Mouse (Mus musculus) embryonic fibroblast, embryonic 13.5 days (primary cell): ENCODE measurements at regions not wholly inside any gene's neighbourhood (a gene's known extent, or its start where the extent isn't known, plus 50 kb on each side); places are given as distances from the start of the nearest gene placed in this dataset.

Experiments used
- H3K27ac ChIP-seq: 2 replicates; pipeline ENCODE4 v1.5.1; 2012; ENCODE audit warnings: low read length, control low read depth, inconsistent platforms; ENCODE audit not compliant: insufficient read depth
- H3K4me1 ChIP-seq: 2 replicates; pipeline ENCODE4 v1.6.1; 2011; ENCODE audit warnings: low read length; ENCODE audit not compliant: control insufficient read depth, insufficient read depth
- H3K4me3 ChIP-seq: 2 replicates; pipeline ENCODE4 v1.5.1; 2011; ENCODE audit warnings: mild to moderate bottlenecking, control low read depth, low read length; ENCODE audit not compliant: insufficient read depth
- CTCF ChIP-seq: IDR thresholded peaks from 2 replicates; pipeline ENCODE4 v1.5.1; 2011; ENCODE audit warnings: mild to moderate bottlenecking, control low read depth, low read length, moderate library complexity, borderline replicate concordance; ENCODE audit not compliant: insufficient read depth
- POLR2A ChIP-seq: IDR thresholded peaks from 2 replicates; pipeline ENCODE4 v1.6.1; 2011; ENCODE audit warnings: low read depth, mild to moderate bottlenecking, control low read depth, low read length, moderate library complexity

DNA sequence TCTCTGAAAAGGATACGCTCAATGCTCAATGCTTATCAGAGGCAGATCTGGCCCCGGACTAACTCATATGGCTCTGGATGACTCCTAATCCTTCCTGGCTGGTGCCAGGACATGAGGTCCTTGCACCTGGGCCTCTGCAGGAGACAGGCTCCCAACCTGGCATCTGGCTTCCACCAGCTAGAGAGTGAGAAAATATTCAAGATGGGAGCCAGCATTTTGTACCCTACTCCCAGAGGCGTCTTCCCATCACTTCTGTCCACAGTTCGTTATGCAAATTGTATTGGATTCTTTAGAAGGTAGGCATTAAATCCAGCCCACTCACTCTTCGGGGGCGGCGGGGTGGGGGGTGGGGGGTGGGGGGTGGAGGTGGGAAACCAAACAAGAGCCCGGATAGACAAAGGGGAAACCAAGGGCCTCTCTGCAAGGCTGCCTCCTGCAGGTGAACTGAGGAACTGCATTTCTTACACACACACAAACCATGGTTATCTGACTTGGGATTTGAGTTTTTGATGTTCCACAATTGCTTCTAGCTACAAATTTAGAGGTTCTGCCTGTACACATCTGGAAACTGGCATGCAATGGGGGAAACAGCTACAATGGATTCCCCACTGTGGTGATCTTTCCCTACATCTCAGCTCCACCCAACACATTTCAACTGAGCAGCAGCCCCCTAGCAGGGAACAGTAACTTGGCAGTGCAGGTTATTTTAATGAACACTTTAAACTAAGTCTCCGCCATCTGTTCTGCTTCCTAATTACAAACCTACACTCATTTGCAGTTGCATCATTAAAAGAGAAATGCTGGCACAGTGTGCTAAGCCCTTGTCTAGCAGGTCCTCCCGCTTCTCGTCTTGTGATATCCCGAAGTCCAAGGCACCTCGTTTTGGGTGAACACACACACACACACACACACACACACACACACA, 390.2 kb downstream of the Med10 start:
- no peak for TF ChIP-seq POLR2A
- TF ChIP-seq CTCF = no peak
- Histone ChIP-seq H3K4me1 (no peaks in the 10 kb centered on the region), H3K4me3 (no peak overlapping the region), H3K27ac (no peak overlapping the region)

DNA sequence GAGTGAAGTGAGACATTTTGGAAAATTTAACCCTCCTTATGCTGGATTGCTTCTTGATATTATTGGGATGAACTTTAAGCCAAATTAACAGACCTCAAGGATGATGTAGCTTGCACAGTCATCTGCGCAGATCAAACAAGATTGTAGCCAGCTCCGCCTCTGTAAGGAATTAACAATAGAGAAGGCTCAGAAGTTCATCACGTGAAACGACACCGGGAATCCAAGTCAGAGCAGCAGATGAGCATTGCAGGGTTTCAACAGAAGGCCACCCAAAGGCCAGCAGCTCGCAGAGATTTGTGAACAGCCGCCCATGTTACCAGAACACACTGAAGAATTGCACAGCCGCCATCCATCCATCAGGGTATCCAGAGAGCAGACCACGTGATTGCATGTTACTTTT, 391.1 kb downstream of the Med10 start:
- Histone ChIP-seq H3K4me3 (no peak overlapping the region), H3K4me1 (no peaks in the 10 kb centered on the region), H3K27ac (no peak overlapping the region)
- TF ChIP-seq POLR2A = no peak
- TF ChIP-seq CTCF = no peak

DNA sequence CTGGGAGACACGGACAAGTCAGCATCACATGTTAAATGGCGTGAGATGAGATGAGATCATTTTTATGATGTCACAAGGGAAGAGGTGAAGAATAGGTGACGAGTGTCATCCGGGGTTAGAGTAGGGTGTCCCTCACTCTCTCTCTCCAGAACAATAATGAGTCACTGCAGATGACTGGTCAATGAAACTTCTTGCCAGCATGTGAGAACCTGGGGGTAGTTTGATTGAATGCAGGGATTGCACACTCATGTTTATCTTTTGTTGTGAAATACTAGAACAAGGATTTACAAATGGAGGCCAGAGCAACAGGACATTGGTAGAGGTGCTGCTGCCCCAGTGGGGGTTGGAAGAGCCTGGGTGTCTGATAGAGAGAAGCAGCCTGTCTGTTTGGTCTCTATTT, 393.7 kb downstream of the Med10 start:
- Histone ChIP-seq H3K27ac (no peak overlapping the region), H3K4me3 (no peak overlapping the region), H3K4me1 (no peaks in the 10 kb centered on the region)
- TF ChIP-seq CTCF (no peak), POLR2A (no peak)

DNA sequence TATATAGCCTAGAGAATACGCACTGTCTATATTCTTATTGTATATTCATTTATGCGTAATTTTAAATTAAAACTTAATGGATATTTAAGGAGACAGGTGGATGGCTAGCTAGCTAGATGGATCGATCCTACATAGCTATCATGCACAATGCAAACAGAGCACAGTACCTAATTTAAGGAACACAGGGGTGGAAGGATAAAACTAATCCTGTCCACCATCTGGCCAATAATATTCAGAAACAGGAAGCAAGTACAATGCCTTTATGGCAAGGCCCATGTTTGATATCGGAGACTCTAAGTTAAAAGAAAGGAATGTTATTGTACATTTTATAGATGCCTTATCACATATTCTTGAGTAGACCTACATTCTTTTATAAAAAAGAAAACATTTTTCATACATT, 396.4 kb downstream of the Med10 start:
- Histone ChIP-seq H3K4me3 (no peak overlapping the region), H3K4me1 (no peaks in the 10 kb centered on the region), H3K27ac (no peak overlapping the region)
- TF ChIP-seq CTCF = no peak
- TF ChIP-seq POLR2A = no peak

DNA sequence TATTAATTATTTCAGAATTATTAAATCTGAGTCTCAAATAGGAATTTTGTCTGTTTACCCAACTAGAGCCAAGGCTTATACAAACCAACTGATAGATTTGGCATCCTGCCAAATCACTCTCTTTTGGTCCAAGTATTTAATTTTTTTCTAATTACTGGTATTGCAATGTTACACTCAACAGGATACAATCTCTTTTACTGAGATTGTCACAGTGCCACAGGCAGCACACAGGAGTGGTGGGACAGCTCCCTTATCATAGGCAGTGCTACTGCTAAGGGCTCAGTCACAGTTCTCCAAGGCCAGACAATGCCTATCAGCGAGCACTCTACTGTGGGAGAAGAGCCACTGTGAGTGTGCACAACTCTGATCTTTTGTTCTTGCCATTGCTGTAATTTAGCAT, 396.9 kb downstream of the Med10 start:
- TF ChIP-seq POLR2A (no peak), CTCF (no peak)

DNA sequence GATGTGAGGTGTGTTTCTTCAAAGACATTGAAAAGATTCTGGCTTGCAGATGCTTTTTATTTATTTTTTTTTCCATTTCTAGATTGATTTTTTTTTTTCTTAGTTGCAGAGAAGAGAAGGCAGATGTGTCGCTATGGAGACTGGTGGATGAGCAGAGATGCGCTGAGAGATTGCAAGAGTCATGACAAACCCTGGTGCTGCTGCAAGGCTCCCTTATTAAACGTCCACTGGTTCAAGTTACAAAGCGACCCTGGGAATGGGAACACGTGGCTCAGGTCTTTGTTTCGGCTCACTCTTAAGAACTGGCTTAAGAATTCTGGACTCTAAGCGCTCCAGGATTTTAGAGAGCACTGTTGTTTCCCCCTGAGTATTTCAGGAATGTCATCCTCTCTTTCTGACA, 403.1 kb downstream of the Med10 start:
- no peak for TF ChIP-seq CTCF
- no peak for TF ChIP-seq POLR2A

More for the DNA sequence above, 396.9 kb downstream of the Med10 start:
- Histone ChIP-seq H3K4me3 (no peak overlapping the region), H3K27ac (no peak overlapping the region), H3K4me1 (no peaks in the 10 kb centered on the region)

DNA sequence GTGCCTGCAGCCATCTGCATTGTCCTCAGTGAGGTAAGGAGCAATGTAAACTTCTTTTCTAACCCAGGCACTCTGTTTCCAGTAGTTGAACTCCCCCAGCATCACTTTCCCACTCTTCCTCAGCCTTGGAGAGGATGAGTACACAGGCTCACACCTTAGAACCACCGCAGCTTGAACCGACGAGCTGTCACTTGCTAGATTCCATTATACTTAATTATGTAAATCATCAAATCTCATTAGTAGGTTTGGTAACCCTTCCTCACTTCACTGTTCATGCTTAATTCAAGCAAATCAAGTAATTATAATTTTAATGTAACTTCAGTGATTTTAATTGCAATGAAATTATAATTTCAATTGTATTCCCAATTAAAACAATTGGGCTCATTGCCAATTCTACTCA, 408.0 kb downstream of the Med10 start:
- TF ChIP-seq CTCF = no peak
- no peak for TF ChIP-seq POLR2A
- Histone ChIP-seq H3K27ac (no peak overlapping the region), H3K4me1 (peaks cover 3% of the 10 kb centered on the region), H3K4me3 (no peak overlapping the region)

More for the DNA sequence above, 403.1 kb downstream of the Med10 start:
- no peak overlapping the region for H3K27ac ChIP-seq
- H3K4me1 ChIP-seq = no peaks in the 10 kb centered on the region
- no peak overlapping the region for H3K4me3 ChIP-seq

DNA sequence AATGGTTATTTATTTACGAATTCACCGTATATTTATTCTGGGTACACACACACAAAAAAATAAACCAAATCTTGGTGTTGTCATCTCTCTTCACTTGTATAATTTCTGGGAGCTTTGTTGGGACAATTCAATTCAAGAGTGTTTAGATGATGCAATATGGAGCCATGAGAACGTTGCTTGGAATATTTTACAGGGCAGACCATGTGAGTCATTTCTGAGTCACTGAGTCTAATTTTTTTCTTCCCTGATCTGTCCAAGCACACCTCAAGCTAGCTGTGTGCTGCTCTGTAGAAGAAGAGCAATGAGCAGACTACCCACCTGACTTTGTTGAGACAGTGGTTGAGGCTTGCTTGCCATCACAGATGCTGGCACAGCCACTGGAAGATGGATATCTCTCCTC, 410.8 kb downstream of the Med10 start:
- no peak overlapping the region for H3K4me3 ChIP-seq
- H3K4me1 ChIP-seq = peaks cover 3% of the 10 kb centered on the region
- TF ChIP-seq POLR2A = no peak
- no peak for TF ChIP-seq CTCF
- peak overlapping the region; percentile 21; the same call in 1 of the 2 replicates for H3K27ac ChIP-seq

DNA sequence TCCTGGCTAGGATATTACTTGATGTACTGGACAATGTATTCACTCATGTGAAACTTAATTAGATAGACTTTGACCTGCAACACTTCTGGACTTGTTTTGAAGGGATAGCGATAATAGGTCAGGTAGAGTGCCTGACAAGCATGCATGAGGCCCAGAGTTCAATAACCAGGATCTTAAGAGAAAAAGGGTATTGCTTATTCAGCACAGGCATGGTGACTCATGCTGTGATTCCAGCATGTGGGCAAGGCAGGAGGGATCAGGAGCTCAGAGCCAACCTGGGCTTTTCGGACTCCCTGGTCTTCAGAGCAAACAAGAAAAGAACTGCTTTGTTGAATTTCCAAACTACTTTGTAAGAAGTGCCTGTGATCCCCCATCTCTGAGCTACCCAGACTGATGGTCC, 411.4 kb downstream of the Med10 start:
- Histone ChIP-seq H3K4me1 (peaks cover 3% of the 10 kb centered on the region), H3K27ac (no peak overlapping the region), H3K4me3 (no peak overlapping the region)
- TF ChIP-seq CTCF (no peak), POLR2A (no peak)

DNA sequence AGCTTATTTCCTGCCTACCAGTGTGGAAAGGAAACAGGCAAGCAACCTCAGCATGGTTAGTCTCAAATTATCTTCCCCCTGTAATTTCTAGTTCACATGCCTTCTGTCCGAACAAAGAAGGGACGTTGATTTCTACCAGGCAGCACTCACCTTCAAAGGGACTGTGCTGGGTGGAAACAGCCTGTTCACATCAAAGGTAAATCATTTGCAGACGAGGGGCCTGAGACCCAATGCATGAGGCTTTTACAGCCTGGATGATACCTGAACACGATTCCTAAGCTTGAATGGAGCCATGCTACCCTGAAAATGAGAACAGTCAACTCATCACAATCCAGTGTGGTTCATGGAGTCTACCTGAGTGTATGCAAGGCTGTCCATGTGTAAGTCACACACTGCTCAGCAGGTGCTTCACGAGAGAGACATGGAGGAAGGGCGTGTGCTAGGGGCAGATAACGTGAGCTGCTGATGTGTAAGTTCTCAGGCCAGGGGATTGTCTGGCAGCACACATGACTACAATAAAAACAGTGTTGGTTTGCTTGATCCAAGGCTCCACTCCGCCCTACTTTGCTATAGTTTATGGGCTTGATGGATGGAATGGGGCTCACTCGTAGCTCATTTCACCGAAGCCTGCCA, 411.9 kb downstream of the Med10 start:
- TF ChIP-seq CTCF (no peak), POLR2A (no peak)
- no peak overlapping the region for H3K4me3 ChIP-seq
- H3K4me1 ChIP-seq = peaks cover 3% of the 10 kb centered on the region
- H3K27ac ChIP-seq = no peak overlapping the region
